Mouse (Mus musculus) cortical plate, adult 2 months (tissue): ENCODE data around the gene Rac2. TPM values are rescaled to one million over a fixed set of nuclear protein-coding genes. Genes with fewer than 3 reads are reported as not detected.
A peak's percentile ranks its signal among the peaks of the same experiment; 100 is the strongest.

Source experiments
- H3K27ac ChIP-seq: fragments of 200-500 bp; 2 replicates; pipeline ENCODE4 v1.5.1; 2012; ENCODE audit warnings: low read length, control low read depth, inconsistent platforms; ENCODE audit not compliant: insufficient read depth
- H3K4me1 ChIP-seq: fragments of 200-500 bp; 2 replicates; pipeline ENCODE4 v1.6.1; 2011; ENCODE audit warnings: low read length; ENCODE audit not compliant: control insufficient read depth, insufficient read depth
- H3K4me3 ChIP-seq: fragments of 200-500 bp; 2 replicates; pipeline ENCODE4 v1.5.1; 2011; ENCODE audit warnings: mild to moderate bottlenecking, low read length, control low read depth; ENCODE audit not compliant: insufficient read depth
- CTCF ChIP-seq: fragments of 200-500 bp; IDR thresholded peaks from 2 replicates; pipeline ENCODE4 v1.5.1; 2011; ENCODE audit warnings: mild to moderate bottlenecking, control low read depth, low read length; ENCODE audit not compliant: insufficient read depth; ENCODE audit errors: extremely low read depth
- POLR2A ChIP-seq: fragments of 200-500 bp; IDR thresholded peaks from 2 replicates; pipeline ENCODE4 v1.6.1; 2011; ENCODE audit warnings: mild to moderate bottlenecking, low read length, control low read depth; ENCODE audit not compliant: insufficient read depth; ENCODE audit errors: extremely low read depth
- polyA plus RNA-seq: library from polyadenylated mRNA; depleted of rRNA; stranded (reverse); fragments of >200 nt; gene quantifications from 2 replicates; pipeline ENCODE4 v1.2.3, GENCODE M21; 2012

Rac2 gene
- polyA plus RNA-seq, 1 experiment: 7.2 TPM

DNA sequence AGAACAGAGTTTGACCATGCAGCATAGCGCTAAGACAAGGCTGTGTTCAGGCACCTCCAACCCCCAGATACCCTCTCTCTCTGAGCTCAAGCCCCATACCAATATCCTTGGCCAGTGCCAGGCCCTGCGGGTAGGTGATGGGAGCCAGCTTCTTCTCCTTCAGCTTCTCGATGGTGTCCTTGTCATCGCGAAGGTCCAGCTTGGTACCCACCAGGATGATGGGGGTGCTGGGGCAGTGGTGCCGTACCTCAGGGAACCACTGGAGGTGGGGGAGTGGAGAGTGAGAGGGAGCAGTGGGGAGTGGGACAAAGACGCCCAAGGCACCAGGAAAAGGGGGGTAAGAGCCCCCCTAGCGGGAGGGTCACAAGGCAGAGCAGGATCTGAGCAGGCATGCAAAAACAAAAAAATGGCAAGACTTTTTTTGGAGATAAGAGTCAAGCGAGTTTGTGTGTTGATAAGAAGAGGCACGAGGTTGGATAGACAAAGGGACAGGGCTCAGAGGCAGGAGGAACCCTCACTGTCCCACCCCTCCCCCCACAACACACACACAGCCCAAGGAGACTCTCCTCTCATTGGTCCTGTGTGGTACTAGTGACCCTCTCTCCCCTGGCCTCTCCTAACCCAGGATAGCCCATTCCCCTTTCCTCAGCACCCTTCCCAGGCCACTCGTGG lies 7.7 kb downstream of the Rac2 start:
- Histone ChIP-seq H3K27ac (no peak overlapping the region), H3K4me1 (no peaks in the 10 kb centered on the region), H3K4me3 (no peak overlapping the region)
- TF ChIP-seq POLR2A (no peak), CTCF (no peak)

DNA sequence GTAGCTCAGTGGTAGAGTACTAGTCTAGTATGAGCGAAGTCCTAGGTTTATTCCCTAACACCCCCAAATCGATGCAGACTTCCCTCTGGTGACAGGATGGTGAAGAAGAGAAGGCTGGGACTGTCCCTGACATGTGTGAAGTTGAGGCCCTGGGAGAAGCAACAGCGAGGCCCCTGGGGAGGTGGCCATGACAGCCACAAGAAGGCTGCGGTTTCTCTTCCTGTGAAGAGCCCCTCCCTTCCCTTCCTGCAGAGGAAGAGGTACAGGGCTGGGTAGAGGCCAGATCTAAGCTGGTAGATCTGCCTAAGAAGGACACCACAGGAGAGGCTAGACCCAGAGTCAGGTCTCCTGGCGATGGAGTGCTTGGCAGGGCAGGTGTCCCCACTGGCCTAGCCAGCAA lies 8.6 kb downstream of the Rac2 start:
- Histone ChIP-seq H3K4me3 (no peak overlapping the region), H3K27ac (no peak overlapping the region), H3K4me1 (no peaks in the 10 kb centered on the region)
- TF ChIP-seq CTCF (no peak), POLR2A (no peak)

DNA sequence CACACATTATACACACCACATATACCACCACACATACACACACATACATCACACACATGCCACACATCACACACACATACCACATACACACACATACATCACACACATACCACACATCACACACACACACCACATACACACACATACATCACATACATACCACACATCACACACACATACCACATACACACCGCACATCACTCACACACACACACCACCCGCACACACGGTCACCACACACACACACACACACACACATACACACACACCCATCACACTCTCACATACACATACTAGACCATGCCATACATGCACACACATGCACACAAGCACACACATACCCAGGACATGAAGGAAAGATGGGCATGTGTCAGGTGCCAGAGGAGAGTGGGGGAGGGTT lies 9.2 kb downstream of the Rac2 start:
- Histone ChIP-seq H3K4me1 (no peaks in the 10 kb centered on the region), H3K4me3 (no peak overlapping the region), H3K27ac (no peak overlapping the region)
- TF ChIP-seq POLR2A: no peak
- TF ChIP-seq CTCF: no peak

DNA sequence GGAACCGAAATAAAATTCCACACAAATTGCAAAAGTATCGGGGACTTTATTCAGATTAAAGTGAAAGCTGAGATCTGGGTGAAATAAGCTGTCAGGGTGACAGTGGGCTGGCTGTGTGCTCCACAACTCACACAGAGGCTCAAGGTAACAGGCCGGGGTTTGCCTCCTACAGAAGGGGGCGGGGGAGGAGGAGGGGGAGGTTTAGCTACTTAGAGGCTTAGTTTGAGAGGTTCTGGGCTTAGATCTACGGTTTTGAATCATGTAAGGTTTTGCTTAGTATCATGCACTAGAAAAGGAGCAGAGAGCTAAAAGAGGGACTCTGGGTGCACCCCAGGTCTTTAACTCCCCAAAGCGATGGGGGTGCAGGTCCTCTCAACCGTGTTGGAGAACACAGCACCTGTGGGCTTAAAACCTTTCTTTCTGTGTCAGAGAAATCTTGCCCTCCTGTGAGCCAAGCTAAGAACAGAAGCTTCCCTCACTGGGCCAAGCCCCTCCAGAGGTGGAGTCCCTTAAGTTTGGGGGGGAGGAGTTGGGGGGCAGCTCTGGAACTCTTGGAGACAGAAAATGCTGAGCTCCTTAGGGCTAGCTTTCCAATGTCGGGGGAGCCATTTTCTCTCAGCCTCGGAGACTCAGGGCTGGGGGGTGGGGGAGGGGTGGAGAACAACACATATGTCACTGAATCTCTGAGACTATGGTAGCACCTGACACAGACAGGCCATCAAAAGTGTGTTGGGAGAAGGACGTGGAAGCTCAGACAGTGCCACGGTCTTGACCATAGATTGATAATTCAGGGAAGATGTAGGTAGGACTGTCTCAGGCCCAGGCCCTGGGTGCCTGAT lies 13.2 kb downstream of the Rac2 start:
- Histone ChIP-seq H3K27ac (no peak overlapping the region), H3K4me1 (no peaks in the 10 kb centered on the region), H3K4me3 (no peak overlapping the region)
- TF ChIP-seq POLR2A (no peak), CTCF (no peak)

DNA sequence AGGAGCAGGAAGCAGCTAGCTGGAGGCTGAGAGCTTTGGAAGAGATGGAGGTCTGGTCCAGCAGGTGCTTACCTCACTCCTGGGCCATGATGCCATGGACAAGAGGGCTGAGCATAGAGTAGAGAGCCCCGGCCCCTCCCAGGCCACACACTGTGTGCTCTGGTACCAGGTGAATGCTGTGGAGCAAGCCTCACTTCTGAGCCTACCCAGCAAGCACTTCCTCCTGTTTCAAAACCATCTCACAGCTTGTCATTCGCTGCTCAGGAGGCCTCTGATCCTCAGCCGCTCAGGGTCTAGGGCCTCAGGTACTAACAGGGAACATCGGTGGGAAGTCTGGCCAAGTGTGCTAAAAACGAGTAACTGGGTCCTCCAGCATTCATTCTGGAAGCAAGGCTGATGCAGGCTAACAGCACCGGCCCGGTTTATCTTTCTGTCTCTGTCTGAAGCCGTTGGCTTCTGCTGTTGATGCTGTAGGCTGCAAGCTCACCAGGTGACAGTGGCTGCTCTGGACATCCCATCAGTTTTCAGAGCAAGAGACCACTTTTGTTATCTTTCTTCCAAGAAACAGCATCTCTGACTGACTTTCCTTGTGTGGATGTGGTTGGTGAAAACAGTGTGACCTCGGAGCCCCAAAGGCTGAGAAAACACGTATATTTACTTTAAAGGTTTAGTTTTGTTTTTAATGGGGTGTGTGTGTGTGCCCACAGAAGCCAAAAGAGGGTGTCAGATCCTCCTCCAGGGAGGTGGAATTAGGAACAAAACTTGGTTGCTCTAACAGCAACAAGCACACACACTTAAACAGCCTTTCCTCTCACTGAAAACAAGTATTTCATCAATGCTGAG lies 14.7 kb downstream of the Rac2 start:
- Histone ChIP-seq H3K4me1 (no peaks in the 10 kb centered on the region), H3K4me3 (no peak overlapping the region), H3K27ac (no peak overlapping the region)
- TF ChIP-seq CTCF: no peak
- no peak for TF ChIP-seq POLR2A

DNA sequence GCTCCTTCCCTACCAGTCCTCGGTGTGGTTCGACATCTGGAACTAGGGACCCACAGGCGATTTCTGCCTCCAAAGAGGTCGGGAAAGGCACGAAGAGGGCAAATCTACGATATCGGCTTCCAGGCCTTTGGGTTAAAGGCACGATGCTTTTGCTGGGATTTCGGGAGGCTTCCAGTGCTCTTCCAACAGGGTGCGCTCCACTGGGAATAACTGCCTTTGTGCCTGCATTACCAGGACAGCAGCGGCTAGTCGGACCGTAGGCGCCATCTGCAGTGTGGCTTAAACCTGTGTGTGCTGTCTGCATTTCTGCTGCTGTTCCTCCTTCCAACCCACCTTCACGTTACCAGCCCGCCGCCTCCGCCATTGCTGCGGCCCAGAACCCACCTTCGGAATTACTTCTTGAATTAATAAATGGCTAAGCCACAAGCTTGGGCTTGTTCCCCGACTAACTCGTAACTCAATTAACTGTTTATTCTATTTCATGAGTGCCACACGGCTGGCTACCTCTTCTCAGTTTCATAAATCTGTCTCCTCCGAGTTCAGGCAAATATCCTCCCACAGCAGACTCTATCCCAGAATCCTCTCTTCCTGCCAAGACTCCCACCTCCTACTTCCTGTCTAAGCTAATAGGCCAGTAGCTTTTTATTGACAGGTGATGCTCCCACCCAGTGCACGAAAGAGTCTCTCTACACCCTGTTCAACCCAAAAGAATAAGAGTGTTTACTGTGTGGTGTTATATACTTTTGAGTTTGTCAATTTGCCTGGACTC lies 17.9 kb downstream of the Rac2 start:
- TF ChIP-seq CTCF: no peak
- TF ChIP-seq POLR2A: no peak
- no peaks in the 10 kb centered on the region for H3K4me1 ChIP-seq
- H3K27ac ChIP-seq: no peak overlapping the region
- H3K4me3 ChIP-seq: peak overlapping the region; percentile 6; the same call in 1 of the 2 replicates

DNA sequence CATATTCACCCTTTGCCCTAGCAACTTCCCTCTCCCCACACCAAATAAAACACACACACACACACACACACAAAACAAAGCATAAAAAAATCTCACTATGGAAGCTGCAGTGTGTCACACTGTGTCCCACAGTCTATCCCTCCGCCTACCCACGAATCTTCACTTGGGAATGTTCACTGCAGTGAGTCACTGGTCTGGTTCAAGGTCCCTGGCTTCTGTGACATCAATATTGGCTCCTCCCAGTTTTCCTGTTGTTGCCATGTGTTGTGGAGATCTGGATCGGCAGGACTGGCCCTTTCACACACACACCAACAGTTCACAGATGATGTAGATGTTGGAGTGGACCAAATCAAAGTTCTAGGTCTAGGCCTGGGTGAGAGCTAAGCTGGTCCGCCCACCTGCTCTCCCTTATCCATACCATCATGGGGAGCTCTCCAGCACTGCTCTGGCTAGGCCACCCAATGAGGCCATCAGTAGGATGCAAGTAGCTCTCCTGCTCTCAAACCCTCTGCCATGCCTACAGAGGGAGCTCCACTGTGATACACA lies 23.3 kb downstream of the Rac2 start:
- Histone ChIP-seq H3K4me1 (peaks cover 3% of the 10 kb centered on the region), H3K27ac (no peak overlapping the region), H3K4me3 (no peak overlapping the region)
- TF ChIP-seq CTCF (no peak), POLR2A (no peak)

DNA sequence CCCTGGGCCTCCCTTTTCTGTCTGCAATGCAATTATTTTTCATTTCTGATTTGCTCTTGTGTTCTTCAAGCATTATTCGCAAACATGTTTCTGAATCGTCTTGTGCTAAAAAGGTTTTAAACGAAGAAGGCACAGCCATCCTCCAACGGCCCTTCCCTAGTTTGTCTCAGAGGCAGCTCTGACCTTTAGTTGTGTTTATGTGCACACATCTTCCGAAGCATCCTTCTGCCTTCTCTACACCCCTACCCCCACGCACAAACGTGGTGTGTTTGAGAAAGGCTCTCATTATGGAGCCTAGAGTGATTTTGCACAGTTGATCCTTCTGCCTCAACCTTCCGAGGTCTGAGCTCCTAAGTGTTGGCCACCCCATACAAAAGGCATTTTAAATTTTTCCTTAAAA lies 23.9 kb downstream of the Rac2 start:
- peaks cover 3% of the 10 kb centered on the region for H3K4me1 ChIP-seq
- no peak overlapping the region for H3K27ac ChIP-seq
- no peak overlapping the region for H3K4me3 ChIP-seq
- TF ChIP-seq POLR2A: no peak
- no peak for TF ChIP-seq CTCF

DNA sequence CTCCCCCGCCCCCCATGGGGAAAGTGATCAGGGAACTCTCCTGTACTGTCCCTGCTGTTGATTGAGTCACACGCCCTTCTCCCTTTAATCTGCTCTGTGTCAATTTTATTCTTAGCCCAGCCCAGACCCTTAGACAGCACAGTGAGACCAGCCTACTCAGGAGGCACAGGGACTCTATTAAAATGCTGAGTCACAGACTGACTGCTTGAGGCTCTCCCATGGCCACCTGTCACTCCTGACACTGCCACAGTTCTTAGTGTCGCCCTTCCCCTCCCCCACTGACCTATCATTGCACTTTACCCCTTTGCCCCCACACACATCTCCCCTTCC lies 24.3 kb downstream of the Rac2 start:
- H3K4me3 ChIP-seq: no peak overlapping the region
- no peak overlapping the region for H3K27ac ChIP-seq
- H3K4me1 ChIP-seq: peaks cover 3% of the 10 kb centered on the region
- no peak for TF ChIP-seq CTCF
- no peak for TF ChIP-seq POLR2A
